Mouse (Mus musculus): ENCODE data around the gene Sds.

Sds gene

DNA sequence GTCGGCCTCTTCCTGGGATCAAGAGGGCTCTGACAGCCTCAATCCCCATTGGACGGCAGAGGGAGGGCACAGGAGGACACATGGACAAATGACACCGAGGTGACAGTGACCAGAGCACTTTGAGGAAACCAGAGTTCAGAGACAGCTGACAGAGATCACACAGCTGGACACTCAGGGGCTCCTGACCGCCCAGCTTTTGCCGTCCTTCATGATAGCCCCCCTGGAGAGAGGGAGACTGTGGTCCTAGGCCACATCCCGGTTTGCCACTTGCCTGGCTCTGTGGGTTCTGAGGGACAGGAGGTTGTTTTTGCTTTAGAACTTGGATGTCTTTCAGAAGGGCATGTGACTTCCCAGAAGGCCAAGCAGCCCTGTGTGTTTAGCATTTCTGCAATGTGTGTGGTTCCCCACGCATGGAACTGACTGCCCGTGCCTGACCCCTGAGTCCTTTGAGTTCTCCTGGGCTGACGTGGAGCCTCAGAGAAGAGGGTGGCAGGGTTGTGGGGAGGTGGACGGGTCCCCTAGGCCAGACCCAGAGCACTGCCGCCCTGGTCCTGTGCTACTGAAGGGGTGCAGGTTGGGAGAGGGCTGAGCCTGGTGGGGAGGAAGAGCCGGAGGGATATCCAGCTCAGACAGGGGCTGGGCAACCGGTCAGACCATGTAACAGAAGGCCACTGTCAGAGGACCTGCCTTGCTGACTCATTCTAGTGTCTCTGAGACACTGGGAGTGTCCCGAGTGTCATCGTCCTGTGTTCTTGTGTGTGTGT is 40.1 kb downstream of the Sds start:
- DNase-seq (ENCODE audit: low spot score): no peak

DNA sequence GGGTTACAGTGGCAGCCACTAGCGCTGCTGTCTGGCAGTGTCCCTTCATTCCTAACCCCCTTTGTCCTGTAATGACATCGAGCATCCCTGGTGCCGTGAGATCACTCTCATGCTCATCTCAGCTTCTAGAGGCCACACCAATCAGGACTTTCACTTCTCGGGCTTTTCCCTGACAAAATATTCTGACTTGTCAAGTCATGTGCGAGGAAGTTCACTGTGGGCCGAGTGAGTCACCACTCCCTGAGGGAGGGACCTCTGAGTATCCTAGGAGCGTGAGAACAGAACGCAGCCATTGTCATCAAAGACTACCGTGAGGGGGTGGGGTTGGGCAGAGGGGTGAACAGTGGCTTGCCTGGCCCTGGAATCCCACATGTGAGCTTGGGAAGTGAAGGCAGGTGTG is 41.2 kb downstream of the Sds start:
- DNase-seq (ENCODE audit: low spot score): no peak

DNA sequence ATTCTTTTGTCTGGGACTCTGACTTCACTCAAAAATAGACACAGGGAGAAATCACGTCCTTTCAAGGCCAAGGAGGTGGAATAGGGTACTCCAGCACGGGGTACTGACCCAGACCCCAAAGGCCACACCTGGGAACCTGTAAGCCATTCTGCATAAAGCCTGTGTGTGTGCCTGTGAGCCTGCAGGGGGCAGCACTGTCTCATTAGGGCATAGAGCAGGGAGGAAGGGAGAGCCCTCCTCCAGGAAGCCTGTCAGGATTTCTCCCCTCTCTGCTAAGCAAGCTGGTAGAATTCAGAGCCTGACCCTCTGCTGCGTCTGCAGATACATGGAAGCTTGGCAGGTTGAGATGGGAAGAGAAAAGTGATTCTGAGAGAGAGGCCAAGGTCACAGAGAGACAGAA is 46.3 kb downstream of the Sds start:
- DNase-seq (ENCODE audit: low spot score): peak; percentile 47

DNA sequence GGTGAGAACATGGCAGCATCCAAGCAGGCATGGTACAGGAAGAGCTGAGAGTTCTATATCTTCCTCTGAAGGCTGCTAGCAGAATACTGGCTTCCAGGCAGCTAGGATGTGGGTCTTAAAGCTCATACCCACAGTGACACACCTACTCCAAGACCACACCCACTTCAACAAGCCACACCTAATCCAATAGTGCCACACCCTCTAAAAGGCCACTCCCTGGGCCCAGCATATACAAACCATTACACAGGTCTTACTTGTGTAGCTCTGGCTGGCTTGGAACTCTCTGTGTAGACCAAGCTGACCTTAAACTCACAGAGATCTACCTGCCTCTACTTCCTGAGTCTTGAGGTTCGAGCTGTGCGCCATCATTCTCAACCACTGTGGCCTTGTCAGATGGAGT is 48.4 kb downstream of the Sds start:
- DNase-seq (ENCODE audit: low spot score): peak; percentile 49

DNA sequence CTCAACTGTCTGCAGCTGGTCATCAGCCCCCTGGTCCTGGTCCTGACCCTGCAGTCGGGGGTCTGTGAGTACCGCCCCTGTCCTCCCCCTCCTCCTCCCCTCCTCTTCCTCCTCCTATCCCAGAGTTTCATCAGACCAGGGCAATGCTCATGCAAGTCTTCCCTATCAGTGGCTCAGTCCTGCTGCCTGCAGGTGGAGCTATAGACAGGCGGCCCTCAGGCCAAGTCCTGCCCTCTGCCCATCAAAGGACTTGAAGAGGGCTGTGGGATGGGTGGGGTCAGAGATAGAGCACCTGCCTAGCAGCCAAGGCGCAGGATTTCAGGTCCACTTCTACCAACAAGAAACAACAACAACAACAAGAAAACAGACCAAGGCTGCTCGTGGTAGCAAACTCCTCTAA is 49.4 kb downstream of the Sds start:
- DNase-seq (ENCODE audit: low spot score): no peak

DNA sequence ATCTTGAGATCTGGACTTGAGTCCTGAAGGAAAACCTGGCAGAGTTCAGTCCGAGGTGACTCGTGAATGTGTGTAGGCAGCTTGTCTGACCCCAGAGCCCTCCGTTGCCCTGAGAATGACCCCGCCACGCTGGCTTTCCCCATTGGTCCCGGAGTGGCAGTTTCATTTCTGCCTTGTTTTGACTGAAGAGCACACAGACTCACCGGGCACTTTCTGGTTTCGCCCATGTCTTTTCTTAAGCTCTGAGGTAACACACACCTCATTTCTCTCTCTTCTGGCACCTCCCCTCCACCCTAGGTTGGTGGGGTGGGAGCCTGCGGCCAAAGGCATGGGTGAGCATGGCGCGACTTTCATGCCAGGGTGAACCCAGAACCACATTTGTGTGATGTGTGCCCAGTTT is 50.0 kb downstream of the Sds start:
- no peak for DNase-seq (ENCODE audit: low spot score)

DNA sequence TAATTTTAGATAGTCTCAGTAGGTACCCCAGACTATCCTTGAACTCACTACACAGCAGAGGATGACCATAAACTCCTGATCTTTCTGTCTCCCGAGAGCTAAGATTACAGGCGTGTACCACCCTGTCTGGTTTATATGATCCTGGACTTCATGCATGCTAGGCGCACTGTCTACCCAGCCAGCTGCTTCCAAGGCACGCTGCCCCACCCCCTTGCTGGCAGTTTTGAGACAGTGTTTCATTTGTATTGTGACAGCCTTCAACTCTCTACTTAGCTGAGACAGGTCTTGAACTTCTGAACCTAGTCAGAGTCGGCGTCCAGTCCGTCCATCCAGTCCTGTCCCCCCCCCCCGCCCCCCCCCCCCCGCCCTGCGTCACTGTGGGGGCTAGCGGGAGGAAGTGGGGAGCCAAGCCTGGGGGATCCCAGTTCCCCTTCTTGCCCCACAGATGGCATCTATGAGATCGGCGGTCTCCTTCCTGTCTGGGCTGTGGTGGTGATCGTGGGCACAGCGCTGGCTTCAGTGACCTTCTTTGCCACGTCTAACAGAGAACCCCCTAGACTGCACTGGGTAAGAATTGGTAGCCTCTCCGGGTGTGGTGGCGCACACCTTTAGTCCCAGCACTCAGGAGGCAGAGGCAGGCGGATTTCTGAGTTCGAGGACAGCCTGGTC is 51.1 kb downstream of the Sds start:
- no peak for DNase-seq (ENCODE audit: low spot score)

DNA sequence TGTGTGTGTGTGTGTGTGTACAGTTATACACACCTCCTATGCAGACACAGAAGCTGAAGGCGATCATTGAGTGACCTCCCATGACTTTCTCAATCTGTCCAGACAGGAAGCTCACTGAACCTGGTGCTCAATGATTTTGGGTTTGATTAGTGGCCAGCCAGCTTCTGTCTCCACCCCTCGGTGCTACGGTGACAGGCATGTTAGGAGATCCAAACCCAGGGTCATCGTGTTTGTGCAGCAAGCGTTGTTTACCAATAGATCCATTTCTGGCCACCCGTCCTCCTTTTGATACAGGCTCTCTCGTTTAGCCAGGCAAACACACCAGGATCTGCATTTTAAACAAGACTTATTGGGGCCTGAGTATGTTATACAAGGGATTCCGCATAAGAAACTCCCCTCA is 55.3 kb downstream of the Sds start:
- DNase-seq (ENCODE audit: low spot score): no peak
